Mouse (Mus musculus) embryonic fibroblast, embryonic 13.5 days (primary cell): ENCODE measurements around the gene Sept12. TPM values are rescaled to one million over a fixed set of nuclear protein-coding genes. Genes with fewer than 3 reads are reported as not detected.

Experiments used
- H3K27ac ChIP-seq: 2 replicates; pipeline ENCODE4 v1.5.1; 2012; ENCODE audit warnings: low read length, control low read depth, inconsistent platforms; ENCODE audit not compliant: insufficient read depth
- H3K4me1 ChIP-seq: 2 replicates; pipeline ENCODE4 v1.6.1; 2011; ENCODE audit warnings: low read length; ENCODE audit not compliant: control insufficient read depth, insufficient read depth
- H3K4me3 ChIP-seq: 2 replicates; pipeline ENCODE4 v1.5.1; 2011; ENCODE audit warnings: mild to moderate bottlenecking, control low read depth, low read length; ENCODE audit not compliant: insufficient read depth
- CTCF ChIP-seq: IDR thresholded peaks from 2 replicates; pipeline ENCODE4 v1.5.1; 2011; ENCODE audit warnings: mild to moderate bottlenecking, control low read depth, low read length, moderate library complexity, borderline replicate concordance; ENCODE audit not compliant: insufficient read depth
- POLR2A ChIP-seq: IDR thresholded peaks from 2 replicates; pipeline ENCODE4 v1.6.1; 2011; ENCODE audit warnings: low read depth, mild to moderate bottlenecking, control low read depth, low read length, moderate library complexity
- polyA plus RNA-seq: library from polyadenylated mRNA; stranded (reverse); fragments of >200 nt; gene quantifications from 2 replicates; pipeline ENCODE4 v1.2.4, GENCODE M21; 2011; ENCODE audit warnings: low read depth; ENCODE audit not compliant: missing spikeins, insufficient read length

The Sept12 gene
- polyA plus RNA-seq, 1 experiment, result not detected

DNA sequence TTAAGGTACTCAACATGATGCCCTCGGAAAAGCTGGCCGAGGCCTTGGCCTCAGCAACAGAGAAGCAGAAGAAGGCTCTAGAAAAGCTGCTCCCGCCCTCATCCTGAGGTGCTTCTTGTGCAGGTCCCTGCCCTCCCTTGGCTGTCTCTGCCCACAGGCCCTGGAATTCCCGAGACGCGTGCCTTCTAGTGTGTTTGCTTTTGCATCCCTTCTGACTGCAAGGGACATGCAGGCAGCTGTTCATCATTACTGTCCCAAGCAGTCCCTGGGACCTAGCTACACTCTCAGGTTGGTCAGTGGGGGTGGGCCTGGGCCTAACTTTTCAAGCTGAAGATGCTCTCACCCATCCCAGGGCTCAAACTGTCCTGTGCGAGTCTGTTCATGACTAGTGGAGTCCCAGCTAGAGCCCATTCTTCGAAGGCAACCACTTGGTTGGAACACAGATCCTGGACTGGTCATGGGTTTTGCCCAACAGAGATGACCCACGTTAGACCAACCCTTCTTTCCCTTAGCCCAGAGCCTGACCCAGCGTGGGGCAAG is 57.3 kb downstream of the Sept12 start:
- TF ChIP-seq CTCF (no peak), POLR2A (no peak)
- H3K27ac ChIP-seq, result no peak overlapping the region
- H3K4me3 ChIP-seq, result no peak overlapping the region
- H3K4me1 ChIP-seq, result no peaks in the 10 kb centered on the region

DNA sequence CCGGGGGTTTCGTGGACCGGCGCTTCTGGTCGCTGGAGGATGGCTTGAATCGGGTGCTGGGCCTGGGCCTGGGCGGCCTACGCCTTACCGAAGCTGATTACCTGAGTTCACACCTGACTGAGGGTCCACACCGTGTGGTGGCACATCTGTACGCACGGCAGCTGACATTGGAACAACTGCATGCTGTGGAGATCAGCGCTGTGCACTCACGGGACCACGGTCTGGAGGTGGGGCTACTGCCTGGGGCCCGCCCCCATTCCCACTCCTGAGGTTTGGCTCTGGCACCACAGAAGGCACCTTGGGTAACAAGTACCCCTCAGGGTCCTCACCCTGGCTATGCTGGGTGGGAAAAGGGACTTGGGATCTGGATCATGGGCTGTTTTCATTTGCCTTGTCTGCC is 58.2 kb downstream of the Sept12 start:
- TF ChIP-seq POLR2A, result peak; percentile 81
- no peak for TF ChIP-seq CTCF
- H3K27ac ChIP-seq, result no peak overlapping the region
- H3K4me3 ChIP-seq, result peak overlapping the region; percentile 71
- H3K4me1 ChIP-seq, result no peaks in the 10 kb centered on the region

DNA sequence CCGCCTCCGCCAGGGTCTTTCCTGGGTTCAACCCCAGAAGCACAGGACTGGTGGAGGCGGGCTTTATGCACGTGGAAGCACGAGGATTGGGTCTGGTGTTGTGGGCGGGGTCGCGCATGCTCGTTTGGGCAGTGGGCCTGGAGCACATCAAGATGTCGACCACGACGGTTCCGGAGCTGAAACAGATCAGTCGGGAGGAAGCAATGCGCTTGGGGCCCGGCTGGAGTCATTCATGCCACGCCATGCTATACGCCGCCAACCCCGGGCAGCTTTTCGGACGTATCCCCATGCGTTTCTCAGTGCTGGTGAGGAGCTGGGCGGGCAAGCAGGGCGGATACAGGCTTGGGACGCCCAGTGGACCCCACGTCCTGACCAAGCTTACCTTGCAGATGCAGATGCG is 58.7 kb downstream of the Sept12 start:
- no peak for TF ChIP-seq CTCF
- TF ChIP-seq POLR2A, result peak; percentile 93
- H3K27ac ChIP-seq, result no peak overlapping the region
- peak overlapping the region; percentile 71 for H3K4me3 ChIP-seq
- no peaks in the 10 kb centered on the region for H3K4me1 ChIP-seq

DNA sequence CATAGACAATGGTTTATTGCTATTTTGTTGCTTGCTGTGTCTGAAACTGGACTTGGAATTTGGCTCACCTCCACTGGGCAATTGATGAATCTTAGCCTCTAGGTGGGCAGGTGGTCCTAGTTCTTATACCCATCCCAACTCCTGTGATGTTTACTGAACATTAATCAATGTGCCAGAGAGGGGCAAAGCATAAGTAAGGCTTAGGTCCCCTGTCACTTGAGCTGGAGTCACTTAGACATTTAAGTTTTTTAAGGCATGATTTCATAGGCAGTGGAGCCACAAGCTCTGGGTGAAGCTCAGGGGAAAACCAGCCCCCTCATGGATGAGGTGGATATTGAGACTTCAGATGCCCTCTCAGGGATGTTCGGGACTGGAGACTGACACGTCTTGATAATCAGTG is 59.2 kb downstream of the Sept12 start, which contains the start of gene Nudt16l1:
Gene Nudt16l1 (plus strand): TSS at position 301 of the 400 bp plus-strand sequence.
- Histone ChIP-seq H3K27ac (no peak within 1 kb of the TSS), H3K4me1 (no peaks in the 10 kb centered on the region), H3K4me3 (peak within 1 kb of the TSS; percentile 71)
- TF ChIP-seq CTCF (no peak), POLR2A (no peak)

DNA sequence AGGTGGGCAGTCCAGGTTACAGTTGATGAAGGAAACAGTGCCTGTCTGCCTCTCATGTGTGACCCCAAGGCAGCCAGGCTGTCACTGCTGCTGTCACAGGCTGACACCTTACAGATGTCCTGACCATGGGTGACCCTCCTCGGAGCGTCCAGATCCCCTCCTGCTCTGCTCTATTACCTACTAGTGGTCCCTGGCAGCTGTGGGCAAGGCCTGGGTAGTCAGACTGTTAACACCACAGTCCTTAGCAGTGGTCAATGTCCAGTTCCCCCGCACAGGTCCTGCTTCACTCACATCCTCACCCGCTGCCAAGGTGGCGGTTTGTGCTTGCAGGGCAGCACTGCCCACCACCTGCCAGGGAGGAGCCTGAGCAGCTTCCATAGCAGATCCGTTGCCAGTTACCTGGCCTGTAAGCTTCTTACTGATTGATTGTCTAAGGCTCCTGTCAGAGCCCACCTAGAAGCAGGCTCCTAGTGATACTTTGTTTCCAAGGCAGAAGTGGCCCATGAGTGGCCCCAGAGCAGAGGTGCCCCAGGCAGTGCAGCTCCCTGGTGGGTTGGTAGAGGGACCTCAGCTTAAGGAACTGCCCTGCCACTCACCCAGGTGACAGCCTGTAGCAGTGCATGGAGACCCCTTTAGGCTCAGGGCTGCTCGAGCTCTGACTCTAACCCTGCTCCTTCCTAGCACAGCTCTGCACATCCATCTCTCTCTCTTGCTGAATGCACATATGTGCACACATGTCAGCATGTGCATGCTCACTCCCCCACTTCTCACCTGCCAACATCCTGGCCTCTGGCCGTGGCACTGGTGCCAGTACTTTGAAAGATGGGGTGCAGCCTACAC is 60.1 kb downstream of the Sept12 start:
- Histone ChIP-seq H3K4me3 (no peak overlapping the region), H3K4me1 (no peaks in the 10 kb centered on the region), H3K27ac (no peak overlapping the region)
- no peak for TF ChIP-seq CTCF
- no peak for TF ChIP-seq POLR2A

Other genes with a start within 250 kb of the Sept12 start
- 30.3 and 34.1 TPM in 2 replicates for gene Cdip1, start 207.6 kb downstream of the Sept12 start, polyA plus RNA-seq
- gene 4930562C15Rik, start 162.4 kb downstream of the Sept12 start, polyA plus RNA-seq, result not detected in 2 replicates
- 31.3 and 38.2 TPM in 2 replicates for gene Ubald1, start 117.5 kb downstream of the Sept12 start, polyA plus RNA-seq
- 65.0 and 66.9 TPM in 2 replicates for gene Mgrn1, start 111.6 kb downstream of the Sept12 start, polyA plus RNA-seq
- gene Nudt16l1, start 59.1 kb downstream of the Sept12 start, polyA plus RNA-seq, result 20.2 and 27.5 TPM in 2 replicates
- 32.3 and 41.4 TPM in 2 replicates for gene Anks3, start 33.6 kb downstream of the Sept12 start, polyA plus RNA-seq
- not detected in 2 replicates for gene Smim22, start 9.4 kb upstream of the Sept12 start, polyA plus RNA-seq
- gene Rogdi, start 15.7 kb upstream of the Sept12 start, polyA plus RNA-seq, result 14.5 and 14.7 TPM in 2 replicates
- gene Glyr1, start 52.0 kb upstream of the Sept12 start, polyA plus RNA-seq, result 68.0 and 69.9 TPM in 2 replicates
- 23.8 and 30.7 TPM in 2 replicates for gene Ubn1, start 52.2 kb upstream of the Sept12 start, polyA plus RNA-seq
- 0.20 and 0.33 TPM in 2 replicates for gene Ppl, start 134.6 kb upstream of the Sept12 start, polyA plus RNA-seq
- gene Sec14l5, start 149.3 kb upstream of the Sept12 start, polyA plus RNA-seq, result not detected in 2 replicates
- gene Nagpa, start 206.2 kb upstream of the Sept12 start, polyA plus RNA-seq, result 11.6 and 13.8 TPM in 2 replicates
- gene AU021092, start 224.4 kb upstream of the Sept12 start, polyA plus RNA-seq, result not detected in 2 replicates
- 20.6 TPM in 2 replicates for gene Alg1, start 235.8 kb upstream of the Sept12 start, polyA plus RNA-seq